Mouse (Mus musculus) adrenal gland, postnatal 10 days (tissue): ENCODE results near the gene Abcc6. TPM values are rescaled to one million over a fixed set of nuclear protein-coding genes. Genes with fewer than 3 reads are reported as not detected.

Experiments
- DNase-seq: peaks from one replicate; pipeline ENCODE4 v3.0.0; 2021; ENCODE audit warnings: mixed read lengths
- long read RNA-seq, 2 experiments: library from polyadenylated mRNA; stranded (forward); transcript quantifications; one replicate each; pipeline ENCODE4 v2.0.0; 2021
- total RNA-seq, 2 experiments: library from RNA; stranded (reverse); gene quantifications; 2 replicates each; pipeline ENCODE4 v1.2.3; 2021

Gene Abcc6
- total RNA-seq = 10 to 100 TPM in 1 of 2 experiments, 1 to 10 TPM in 1; 8.2 to 13.6 TPM
- long read RNA-seq, experiment 1, full-length matches to known transcripts = 3 of 18 reads
- long read RNA-seq, experiment 1, partial matches to known transcripts = 7 of 18 reads
- long read RNA-seq, experiment 1, other reads (novel, unspliced or antisense) = 8 of 18 reads
- long read RNA-seq, experiment 2, partial matches to known transcripts = 2 of 4 reads
- long read RNA-seq, experiment 2, other reads (novel, unspliced or antisense) = 2 of 4 reads

DNA sequence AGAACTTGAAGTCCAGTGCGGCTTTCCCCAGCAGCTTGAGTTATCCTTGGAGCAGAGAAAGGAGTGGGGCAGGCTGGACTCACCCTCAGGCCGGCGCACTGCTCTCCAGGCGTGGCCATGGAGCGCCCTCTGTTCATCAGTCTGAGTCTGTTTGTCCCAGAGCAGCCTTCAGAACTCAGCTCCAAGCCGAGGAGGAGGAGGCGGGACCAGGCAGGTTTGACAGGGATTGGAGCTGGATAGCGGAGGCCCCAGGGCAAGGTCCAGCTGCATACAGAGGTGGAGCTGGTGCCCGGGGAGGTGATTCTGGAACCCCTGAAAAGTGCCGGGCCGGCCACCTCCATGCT, at the start of gene Abcc6:
Gene Abcc6, minus strand, starts transcription at position 158 of the 344 bp plus-strand sequence.
- peak; percentile 41 for DNase-seq

DNA sequence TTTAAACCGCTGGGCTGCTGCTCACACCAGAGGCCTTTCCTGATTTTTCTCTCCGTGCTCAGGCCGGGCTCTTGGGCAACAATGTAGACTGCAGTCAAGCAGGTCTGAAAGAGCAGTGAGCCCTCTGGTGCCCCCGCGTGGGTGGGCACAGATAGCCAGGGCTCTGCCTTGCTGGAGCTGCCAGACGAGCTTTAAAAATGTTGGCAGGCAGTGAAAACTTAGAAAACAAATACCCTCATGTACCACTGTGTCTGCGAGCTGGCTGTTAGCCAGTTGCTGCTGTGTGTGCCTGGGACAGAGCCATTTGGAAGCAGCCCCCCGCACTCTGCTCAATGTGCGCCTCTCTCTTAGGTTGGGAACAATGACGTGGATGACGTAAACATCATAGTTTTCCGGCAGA, 47.6 kb upstream of the Abcc6 start:
- DNase-seq = no peak

DNA sequence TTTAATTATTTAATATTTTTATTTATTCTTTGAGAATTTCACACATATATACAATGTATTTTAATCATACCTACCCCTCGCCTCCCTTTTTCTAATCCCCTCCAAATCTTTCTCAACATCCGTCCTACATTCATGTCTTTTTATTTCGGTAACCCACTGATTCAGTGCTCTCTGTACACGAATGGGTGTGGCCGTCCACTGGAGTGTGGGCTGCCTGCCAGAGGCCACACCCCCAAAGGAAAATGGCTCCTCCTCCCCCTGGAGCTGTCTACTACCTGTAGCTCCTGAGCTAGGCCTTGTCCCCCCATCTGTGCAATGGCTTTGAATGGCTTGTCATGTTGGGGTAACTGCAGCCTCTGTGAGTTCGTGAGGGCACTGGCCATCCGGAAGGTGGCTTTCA, 46.7 kb upstream of the Abcc6 start:
- DNase-seq = no peak

GRCm38 (mm10) chr7:46068831-46069230, 38.7 kb upstream of the Abcc6 start:
- DNase-seq = no peak

GRCm38 (mm10) chr7:46063296-46063695, 33.2 kb upstream of the Abcc6 start:
- no peak for DNase-seq

- DNase-seq = no peak
Observed at GRCm38 (mm10) chr7:46061614-46062013, 31.5 kb upstream of the Abcc6 start.

GRCm38 (mm10) chr7:46060688-46061087, 30.6 kb upstream of the Abcc6 start:
- DNase-seq = peak; percentile 25

GRCm38 (mm10) chr7:46058882-46059281, 28.8 kb upstream of the Abcc6 start:
- DNase-seq = no peak

DNA sequence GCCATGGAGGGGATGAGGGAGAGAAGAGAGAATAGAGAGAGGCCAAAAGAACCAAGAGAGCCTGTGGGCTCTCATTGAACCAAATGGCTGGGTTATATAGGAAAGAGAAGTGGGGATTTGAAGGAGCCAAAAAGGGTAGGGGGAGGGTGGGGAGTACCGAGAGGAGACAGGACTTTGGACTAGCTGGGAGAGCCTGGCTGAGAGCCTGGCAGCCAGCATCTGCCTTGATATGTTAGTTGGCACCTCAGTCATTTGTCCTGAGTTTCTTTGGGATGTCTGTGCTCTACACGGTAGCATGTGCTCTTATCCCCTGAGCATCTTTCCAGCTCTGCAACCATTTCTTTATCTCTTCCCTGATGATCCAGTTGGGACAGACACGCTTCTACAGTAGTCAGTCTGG, 23.5 kb upstream of the Abcc6 start:
- DNase-seq = no peak

DNA sequence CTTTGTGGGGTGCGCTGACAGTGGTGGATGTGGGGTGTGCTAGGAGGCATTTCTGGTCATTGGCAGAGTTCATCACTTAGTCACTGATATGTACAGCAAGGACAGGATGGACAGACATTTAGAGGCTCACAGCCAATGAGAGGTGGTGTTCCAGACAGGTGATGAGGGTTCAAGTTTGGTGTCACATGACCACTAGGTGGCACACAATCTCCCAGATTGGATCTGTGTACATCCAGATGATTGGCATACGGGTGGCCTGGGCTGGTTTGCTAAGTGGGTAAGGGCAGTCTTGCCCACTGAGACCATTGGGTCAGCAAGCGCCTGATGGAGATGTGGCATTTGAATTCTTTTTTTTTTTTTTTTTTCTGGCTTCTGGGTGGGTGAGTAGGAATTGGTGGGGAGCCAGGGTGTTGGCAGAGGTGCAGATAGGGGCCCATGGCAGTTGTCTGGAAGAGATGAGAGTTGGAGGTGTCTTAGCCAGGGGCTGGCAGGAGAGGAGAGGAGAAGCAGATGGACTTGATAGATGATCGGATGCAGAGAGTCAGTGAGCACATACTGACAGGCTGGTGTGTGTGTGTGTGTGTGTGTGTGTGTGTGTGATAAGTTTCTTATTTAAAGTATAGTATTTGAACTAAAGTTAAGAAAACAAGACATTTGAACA, 22.2 kb upstream of the Abcc6 start:
- no peak for DNase-seq

- no peak for DNase-seq
Observed at GRCm38 (mm10) chr7:46049981-46050380, 19.9 kb upstream of the Abcc6 start.

DNA sequence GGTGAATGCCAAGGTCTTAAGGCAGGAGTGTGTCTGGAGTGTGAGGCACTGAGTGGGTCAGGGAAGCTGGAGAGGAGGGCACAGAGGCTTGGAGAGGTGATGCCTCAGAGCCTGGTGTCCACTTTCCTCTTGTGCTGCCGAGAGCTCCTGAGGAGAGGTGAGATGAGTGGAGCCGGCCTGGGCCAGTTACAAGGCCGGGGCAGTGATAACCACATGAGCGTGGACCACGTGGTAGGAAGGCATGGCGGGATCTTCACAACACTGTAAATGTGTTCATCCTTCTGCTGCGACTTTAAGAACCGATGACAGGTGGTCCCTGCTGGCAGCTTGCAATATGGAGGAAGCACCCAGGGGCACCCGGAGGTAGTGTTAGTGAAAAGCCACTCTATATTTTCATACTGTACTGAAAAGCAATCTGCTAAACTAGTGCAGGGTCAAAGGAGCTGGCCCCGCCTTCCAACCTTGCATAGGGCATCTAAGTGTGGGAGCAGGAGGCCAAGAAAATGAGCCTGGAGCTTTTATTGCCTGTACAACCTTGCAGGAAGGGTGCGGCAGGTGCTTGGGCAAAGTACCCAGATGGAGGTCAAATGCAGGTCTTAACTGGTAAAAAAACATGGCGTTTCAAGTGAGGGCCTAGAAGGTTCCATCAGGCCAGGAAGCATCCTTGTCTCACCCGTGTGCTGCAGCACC, 17.9 kb upstream of the Abcc6 start:
- no peak for DNase-seq

DNA sequence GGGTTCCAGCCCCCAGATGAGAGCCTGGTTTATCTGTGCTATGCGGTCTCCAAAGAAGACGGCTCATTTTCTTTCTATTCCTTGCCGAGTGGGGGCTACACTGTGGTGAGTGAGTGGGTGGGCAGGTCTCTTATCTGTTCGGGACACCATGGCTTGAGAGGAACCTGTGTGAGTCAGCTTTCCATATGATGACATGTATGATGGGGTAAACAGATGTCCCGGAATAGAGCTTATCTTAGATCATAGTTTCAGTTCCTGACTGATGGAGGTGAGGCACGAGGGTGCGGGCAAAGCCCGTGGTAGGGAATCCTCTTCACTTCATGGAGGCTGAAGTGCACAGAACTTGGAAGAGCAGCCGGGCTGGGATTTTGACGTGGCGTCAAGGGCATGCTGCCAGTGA, 15.8 kb upstream of the Abcc6 start:
- peak; percentile 34 for DNase-seq

DNA sequence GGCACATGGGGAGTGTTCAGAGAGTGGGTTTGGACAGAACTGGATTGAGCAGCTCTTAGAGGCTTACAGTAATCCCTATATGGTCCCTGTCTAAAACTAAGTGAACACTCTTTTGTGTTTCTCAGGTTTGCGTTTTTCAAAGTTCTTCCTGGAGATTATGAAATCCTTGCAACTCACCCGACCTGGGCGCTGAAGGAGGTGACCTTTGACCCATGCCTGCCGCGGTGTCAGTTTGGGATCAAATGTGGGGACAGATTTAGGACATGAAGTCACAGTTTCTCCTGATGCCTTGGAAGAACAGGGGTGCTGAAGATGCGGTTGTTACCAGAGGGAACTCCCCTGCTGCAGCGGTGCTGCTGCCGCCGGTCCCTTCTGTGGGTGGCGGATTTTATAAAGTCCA, 14.0 kb upstream of the Abcc6 start:
- no peak for DNase-seq

- no peak for DNase-seq
Observed at GRCm38 (mm10) chr7:46039873-46040272, 9.8 kb upstream of the Abcc6 start.

GRCm38 (mm10) chr7:46037433-46037832, 7.3 kb upstream of the Abcc6 start:
- no peak for DNase-seq

DNA sequence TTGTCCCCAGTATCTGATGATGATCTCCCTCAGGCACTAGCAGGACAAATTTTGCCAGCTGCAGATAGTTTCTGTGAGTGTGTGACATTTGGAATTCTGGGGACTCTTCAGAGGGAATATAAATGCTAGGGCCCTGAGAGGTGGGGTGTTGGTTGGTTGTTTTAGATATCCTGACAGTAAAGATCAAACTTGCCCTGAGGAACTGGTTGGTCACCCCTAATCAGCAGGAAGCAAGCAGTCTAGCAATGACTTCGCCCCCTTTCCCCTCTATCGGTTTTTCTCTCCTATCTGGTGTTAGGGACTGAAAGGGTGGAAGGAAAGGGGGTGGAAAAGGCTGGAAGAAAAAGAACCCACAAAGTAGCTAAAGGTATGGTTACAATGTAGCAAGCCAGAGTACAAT, 5.4 kb upstream of the Abcc6 start:
- no peak for DNase-seq

DNA sequence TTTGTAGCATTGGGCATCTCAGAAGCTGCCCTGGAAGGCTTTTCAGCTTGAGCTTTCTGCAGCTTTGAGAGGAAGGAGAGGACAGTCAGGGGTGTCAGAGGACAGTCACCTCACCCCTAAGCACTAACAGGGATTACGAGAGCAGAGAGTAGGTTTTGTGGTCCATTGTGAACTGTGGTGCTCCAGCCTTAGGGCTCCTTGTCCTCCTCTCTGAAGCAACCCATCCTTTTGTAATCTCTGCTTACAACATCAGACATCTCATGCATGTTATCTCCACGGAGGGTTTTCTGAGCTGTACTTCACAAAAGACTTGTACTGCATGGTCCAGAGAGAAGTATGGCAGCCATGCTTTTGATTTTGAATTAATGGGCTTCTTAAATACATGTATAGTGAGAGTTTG, 4.9 kb upstream of the Abcc6 start:
- DNase-seq = no peak

DNA sequence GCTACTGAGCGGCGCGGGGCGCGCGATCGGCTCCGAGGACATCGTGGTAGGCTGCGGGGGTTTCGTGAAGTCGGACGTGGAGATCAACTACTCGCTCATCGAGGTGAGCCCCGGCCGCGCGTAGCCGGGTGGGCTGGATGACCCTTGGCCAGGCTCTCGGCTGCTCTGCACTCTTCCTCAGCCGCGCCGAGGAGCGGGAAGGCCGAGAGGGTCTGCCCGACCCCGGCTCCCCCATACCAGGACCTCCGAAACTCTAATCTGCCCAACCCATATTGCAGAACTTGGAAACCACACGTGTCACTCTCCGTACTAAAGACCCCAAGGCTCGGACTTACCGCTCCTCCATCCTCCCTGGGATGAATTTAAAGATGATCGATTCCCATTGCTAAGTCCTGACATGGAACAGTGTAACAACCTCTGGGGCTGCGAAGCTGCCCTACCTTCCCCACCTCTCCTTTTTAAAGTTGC, 3.8 kb upstream of the Abcc6 start:
- no peak for DNase-seq

DNA sequence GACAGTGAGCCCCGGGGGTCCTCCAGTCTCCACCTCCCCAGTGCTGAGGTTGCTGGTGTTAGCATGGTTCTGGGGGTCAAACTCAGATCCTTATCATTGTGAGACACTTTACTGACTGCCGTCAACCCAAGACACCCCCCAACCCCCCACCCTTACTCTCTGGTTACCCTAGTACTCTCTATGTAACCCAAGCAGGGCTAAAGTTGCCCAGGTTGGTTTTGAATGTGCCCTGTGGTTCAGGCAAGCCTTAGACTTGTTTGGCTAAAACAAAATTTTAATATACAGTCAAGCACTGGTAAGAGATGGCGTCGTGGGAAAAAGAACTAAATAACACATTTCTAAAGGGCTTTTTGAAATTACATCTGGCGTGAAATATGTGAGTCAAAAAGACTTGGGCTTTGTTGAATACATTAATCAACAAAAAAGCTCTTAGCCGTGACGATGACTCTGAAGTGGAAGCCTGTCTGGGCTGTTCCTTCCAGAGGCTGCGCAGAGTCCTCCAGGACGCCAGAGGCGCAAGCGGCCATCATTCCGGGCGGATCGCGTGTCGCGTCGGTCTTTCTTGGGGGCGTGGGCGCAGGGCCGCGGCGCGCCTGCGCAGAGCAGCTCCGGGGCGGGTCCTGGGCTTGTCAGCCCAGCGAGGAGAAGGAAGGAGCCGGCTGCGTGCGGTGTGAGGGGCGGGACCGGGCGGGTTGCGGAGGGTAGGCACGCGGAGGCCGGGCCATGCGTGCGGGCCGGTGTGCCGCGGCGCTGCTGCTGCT, 3.2 kb upstream of the Abcc6 start, which contains the start of gene Nomo1:
Gene Nomo1, plus strand, starts transcription at position 590 of the 761 bp plus-strand sequence.
- peak; percentile 99 for DNase-seq

DNA sequence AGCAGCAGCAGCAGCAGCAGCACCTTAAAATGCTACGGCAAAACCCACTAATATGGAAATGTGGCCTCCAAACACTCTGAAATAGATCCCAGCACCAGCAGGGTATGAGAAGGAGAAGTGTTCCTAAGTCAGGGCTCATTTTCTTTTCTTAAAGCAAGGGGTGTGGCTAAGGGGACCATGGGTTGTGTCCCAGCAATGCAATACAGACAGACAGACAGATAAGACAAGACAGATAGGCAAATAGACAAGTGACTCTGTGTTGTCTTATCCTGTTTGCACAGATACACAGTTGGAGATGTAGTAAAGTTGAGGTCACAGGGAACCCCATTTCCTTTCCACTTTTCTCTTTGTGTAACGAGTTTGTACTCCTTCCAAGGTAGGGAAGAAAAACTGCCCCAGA, 973 bp upstream of the Abcc6 start:
- DNase-seq = no peak

DNA sequence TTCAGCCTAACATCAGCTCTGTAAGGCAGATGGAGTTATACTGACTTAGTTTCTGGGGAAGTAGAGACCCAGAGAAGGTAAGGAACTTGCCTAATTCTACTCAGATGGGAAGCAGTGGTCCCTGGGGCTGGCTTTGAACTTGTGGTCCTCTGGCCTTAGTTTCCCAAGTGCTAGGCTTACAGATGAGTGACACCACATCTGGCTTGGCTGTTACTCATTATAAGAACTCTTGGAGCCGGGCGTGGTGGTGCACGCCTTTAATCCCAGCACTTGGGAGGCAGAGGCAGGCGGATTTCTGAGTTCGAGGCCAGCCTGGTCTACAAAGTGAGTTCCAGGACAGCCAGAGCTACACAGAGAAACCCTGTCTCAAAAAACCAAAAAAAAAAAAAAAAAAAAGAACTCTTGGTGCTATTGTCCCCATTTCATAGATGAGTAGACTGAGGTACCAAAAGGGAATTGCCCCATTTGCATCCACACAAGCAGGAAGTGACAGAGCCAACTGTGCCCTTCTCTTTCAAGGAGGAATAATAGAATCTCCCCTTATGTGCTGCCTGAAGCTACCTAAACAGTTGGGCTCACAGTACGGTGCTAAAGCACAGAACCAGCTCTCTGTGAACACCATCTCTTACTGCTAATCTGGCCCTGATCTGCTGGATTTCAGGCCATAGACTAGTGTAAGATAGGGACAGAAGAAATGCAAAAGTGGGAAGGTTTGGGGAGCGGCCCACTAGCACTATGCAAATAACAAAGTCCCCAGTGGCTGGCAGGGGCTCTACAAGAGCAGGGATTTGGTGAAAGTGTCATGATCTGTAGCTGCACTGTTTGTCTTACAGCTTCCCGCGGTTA, 580 bp downstream of the Abcc6 start:
- DNase-seq = no peak
